Mouse (Mus musculus): ENCODE results near the gene Axl. TPM values are rescaled to one million over a fixed set of nuclear protein-coding genes. Genes with fewer than 3 reads are reported as not detected.
A peak's percentile ranks its signal among the peaks of the same experiment; 100 is the strongest.

Axl gene
- polyA plus RNA-seq, 1 experiment from 2014 or later = 38.9 TPM

DNA sequence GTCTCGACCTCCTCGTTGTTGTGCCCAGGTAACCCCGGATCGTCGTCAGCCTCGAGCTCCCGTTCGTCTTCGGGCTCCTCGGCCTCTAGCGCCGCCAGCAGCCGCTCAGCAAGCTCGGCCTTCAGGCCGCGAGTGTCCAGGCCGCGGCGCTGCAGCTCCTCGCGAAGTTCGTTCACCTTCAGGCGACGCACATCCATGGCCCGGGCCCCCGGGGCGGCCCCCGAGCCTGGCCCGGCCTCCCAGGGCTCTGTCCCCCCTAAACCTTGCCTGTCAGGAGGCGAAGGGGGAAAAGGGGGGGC lies 34.1 kb downstream of the Axl start:
- Histone ChIP-seq H3K4me3 (ENCODE audit: control insufficient read depth in 1 of 2, insufficient read depth in 1 of 2, low read depth in 1 of 2, low read length in 2 of 2) (peak overlapping the region; percentile 89 to 93), H3K9me3 (ENCODE audit: control insufficient read depth, low read length) (no peaks in the 10 kb centered on the region), H3K4me2 (ENCODE audit: low read length) (peak overlapping the region; percentile 98), H3K4me1 (ENCODE audit: control insufficient read depth in 2 of 2, insufficient read depth in 2 of 2, low read length in 2 of 2) (peaks cover 4 to 23% of the 10 kb centered on the region in 2 experiments; a peak in 3 of 4 replicates), H3K36me3 (ENCODE audit: control insufficient read depth, insufficient read depth, low read length) (peaks cover 36% of the 10 kb centered on the region), H3K27me3 (ENCODE audit: control insufficient read depth, insufficient read depth, low read length) (no peaks in the 10 kb centered on the region), H3K27ac (replicated peaks in 1 of 2; ENCODE audit: control insufficient read depth in 1 of 2, insufficient read depth in 1 of 2, low read depth in 2 of 2, low read length in 2 of 2) (peak overlapping the region; percentile 96 to 97), H3K9ac (ENCODE audit: low read length) (peak overlapping the region; percentile 98)
- ATAC-seq (ENCODE audit: insufficient number of reproducible peaks, insufficient read depth, low FRiP score, low read depth) = no peak
- WGBS = 0% methylated on average over 30 of the region's 30 CpGs

DNA sequence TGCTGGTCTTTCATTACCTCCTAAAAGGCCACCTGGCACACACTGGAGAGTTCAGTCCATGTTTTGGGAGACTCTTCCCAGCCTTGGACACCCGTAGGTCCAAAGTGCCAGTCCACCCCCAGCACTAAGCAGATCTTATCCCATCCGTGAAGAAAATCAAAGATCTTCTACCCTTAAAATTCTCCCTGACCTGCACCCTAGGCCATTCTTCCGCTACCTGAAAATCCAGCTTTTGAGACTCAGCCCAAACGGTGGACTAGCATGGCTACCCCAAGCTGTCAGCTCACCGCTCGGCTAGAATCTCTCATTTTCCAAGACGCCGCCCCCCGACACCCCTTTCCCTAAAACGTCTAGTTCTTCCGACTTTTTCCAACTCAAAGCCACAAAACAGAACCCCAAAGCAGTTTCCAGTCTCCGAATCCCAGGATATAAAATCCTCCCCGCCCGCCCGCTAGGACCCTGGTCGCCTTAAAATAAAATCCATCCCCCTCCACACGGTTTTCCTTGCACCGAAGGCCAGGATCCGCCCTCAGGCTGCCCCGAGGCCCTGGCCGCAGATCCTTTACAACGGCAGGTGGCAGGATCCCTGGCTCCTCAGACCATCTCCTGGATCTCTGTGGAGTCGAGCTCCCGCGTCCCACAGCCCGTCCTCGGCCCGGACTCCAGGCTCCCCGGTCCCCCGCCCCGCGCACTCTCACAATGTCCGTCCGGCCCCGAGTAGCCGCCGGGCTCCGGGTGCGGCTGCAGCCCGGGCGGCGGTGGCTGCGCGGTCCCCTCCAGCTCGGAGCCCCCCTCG lies 34.7 kb downstream of the Axl start:
- ATAC-seq (ENCODE audit: insufficient number of reproducible peaks, insufficient read depth, low FRiP score, low read depth) = peak; percentile 10; the same call in 1 of the 2 replicates
- Histone ChIP-seq H3K9me3 (ENCODE audit: control insufficient read depth, low read length) (no peaks in the 10 kb centered on the region), H3K9ac (ENCODE audit: low read length) (peak overlapping the region; percentile 98), H3K36me3 (ENCODE audit: control insufficient read depth, insufficient read depth, low read length) (peaks cover 41% of the 10 kb centered on the region), H3K4me3 (ENCODE audit: control insufficient read depth in 1 of 2, insufficient read depth in 1 of 2, low read depth in 1 of 2, low read length in 2 of 2) (peak overlapping the region; percentile 89 to 93), H3K4me2 (ENCODE audit: low read length) (peak overlapping the region; percentile 98), H3K4me1 (ENCODE audit: control insufficient read depth in 2 of 2, insufficient read depth in 2 of 2, low read length in 2 of 2) (peaks cover 4 to 23% of the 10 kb centered on the region in 2 experiments; a peak in 3 of 4 replicates), H3K27ac (replicated peaks in 1 of 2; ENCODE audit: control insufficient read depth in 1 of 2, insufficient read depth in 1 of 2, low read depth in 2 of 2, low read length in 2 of 2) (peak overlapping the region; percentile 96 to 97), H3K27me3 (ENCODE audit: control insufficient read depth, insufficient read depth, low read length) (no peaks in the 10 kb centered on the region)
- under 1% methylated on average over 45 of the region's 46 CpGs for WGBS

DNA sequence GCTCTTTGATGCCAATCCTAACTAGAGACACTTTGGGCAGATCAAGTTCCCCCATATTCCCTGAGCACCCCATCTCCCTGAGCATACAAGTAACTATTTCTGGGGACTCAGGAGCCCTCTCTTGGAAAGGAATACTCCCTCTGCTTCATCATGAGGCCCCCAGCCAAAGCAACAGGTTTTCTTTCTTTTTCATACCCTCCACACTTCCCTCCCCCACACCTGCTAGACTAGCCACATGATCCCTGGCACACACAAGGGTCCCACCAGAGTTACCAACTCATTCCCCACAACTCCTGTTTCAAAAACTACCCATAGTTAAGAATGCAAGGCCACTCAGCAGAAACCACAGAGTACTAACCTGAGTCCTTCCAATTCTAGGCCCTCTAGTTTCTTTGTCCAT lies 35.4 kb downstream of the Axl start:
- Histone ChIP-seq H3K27ac (replicated peaks in 1 of 2; ENCODE audit: control insufficient read depth in 1 of 2, insufficient read depth in 1 of 2, low read depth in 2 of 2, low read length in 2 of 2) (peak overlapping the region in 1 of 2 experiments; percentile 96; a peak in 1 of 4 replicates), H3K27me3 (ENCODE audit: control insufficient read depth, insufficient read depth, low read length) (no peaks in the 10 kb centered on the region), H3K9me3 (ENCODE audit: control insufficient read depth, low read length) (no peaks in the 10 kb centered on the region), H3K9ac (ENCODE audit: low read length) (peak overlapping the region; percentile 98), H3K36me3 (ENCODE audit: control insufficient read depth, insufficient read depth, low read length) (peaks cover 44% of the 10 kb centered on the region), H3K4me3 (ENCODE audit: control insufficient read depth in 1 of 2, insufficient read depth in 1 of 2, low read depth in 1 of 2, low read length in 2 of 2) (peak overlapping the region; percentile 89 to 93; a peak in 3 of 4 replicates), H3K4me1 (ENCODE audit: control insufficient read depth in 2 of 2, insufficient read depth in 2 of 2, low read length in 2 of 2) (peaks cover 4 to 23% of the 10 kb centered on the region in 2 experiments; a peak in 3 of 4 replicates), H3K4me2 (ENCODE audit: low read length) (peak overlapping the region; percentile 98)
- ATAC-seq (ENCODE audit: insufficient number of reproducible peaks, insufficient read depth, low FRiP score, low read depth) = no peak

DNA sequence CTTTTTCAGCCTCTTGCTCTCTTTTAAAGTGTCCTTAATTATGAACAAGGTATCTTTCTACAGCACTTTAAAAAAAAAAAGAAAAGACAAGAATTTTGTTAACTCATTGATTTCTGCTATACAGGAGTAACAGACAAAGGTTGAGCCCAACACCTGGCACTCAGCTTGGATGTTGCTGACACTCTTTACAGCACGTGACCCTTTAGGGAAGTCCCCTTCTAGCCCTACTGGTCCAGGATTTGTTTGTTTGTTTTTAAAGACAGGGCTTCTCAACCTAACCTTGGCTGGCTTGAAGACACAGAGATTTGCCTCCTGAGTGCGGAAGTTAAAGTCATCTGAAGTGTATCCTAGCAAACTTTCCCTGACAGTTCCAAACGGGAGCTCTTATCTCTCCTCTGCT lies 41.7 kb downstream of the Axl start:
- Histone ChIP-seq H3K27me3 (ENCODE audit: control insufficient read depth, insufficient read depth, low read length) (no peaks in the 10 kb centered on the region), H3K4me1 (ENCODE audit: control insufficient read depth in 2 of 2, insufficient read depth in 2 of 2, low read length in 2 of 2) (peaks cover 0 to 5% of the 10 kb centered on the region in 2 experiments; a peak in 2 of 4 replicates), H3K9me3 (ENCODE audit: control insufficient read depth, low read length) (no peaks in the 10 kb centered on the region), H3K36me3 (ENCODE audit: control insufficient read depth, insufficient read depth, low read length) (peaks cover 100% of the 10 kb centered on the region), H3K4me3 (ENCODE audit: control insufficient read depth in 1 of 2, insufficient read depth in 1 of 2, low read depth in 1 of 2, low read length in 2 of 2) (no peak overlapping the region), H3K4me2 (ENCODE audit: low read length) (no peak overlapping the region), H3K9ac (ENCODE audit: low read length) (no peak overlapping the region), H3K27ac (replicated peaks in 1 of 2; ENCODE audit: control insufficient read depth in 1 of 2, insufficient read depth in 1 of 2, low read depth in 2 of 2, low read length in 2 of 2) (no peak overlapping the region)
- 45% methylated on average over 3 of the region's 3 CpGs for WGBS
- no peak for ATAC-seq (ENCODE audit: insufficient number of reproducible peaks, insufficient read depth, low FRiP score, low read depth)

DNA sequence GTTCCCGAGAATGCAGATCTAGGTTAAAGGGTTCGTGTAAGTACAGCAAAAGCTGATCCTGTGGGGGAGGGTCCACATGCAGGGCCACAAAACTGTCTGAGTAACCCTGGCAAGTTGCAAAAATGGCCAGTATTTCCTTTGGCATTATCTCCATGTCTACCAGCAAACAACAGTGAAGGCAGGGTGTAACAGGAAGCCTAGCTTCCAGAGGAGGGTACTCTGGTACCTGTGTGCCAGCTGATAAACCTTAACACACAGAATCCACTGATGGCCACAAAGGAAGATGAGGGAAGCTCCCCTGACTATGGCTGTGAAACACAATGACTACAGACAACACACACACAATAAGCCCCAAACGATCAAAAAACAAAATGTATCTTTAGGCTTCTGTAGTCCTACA lies 50.2 kb downstream of the Axl start:
- Histone ChIP-seq H3K36me3 (ENCODE audit: control insufficient read depth, insufficient read depth, low read length) (peaks cover 100% of the 10 kb centered on the region), H3K4me3 (ENCODE audit: control insufficient read depth in 1 of 2, insufficient read depth in 1 of 2, low read depth in 1 of 2, low read length in 2 of 2) (no peak overlapping the region), H3K4me2 (ENCODE audit: low read length) (no peak overlapping the region), H3K9me3 (ENCODE audit: control insufficient read depth, low read length) (no peaks in the 10 kb centered on the region), H3K9ac (ENCODE audit: low read length) (no peak overlapping the region), H3K27ac (replicated peaks in 1 of 2; ENCODE audit: control insufficient read depth in 1 of 2, insufficient read depth in 1 of 2, low read depth in 2 of 2, low read length in 2 of 2) (no peak overlapping the region), H3K4me1 (ENCODE audit: control insufficient read depth in 2 of 2, insufficient read depth in 2 of 2, low read length in 2 of 2) (no peaks in the 10 kb centered on the region), H3K27me3 (ENCODE audit: control insufficient read depth, insufficient read depth, low read length) (no peaks in the 10 kb centered on the region)
- ATAC-seq (ENCODE audit: insufficient number of reproducible peaks, insufficient read depth, low FRiP score, low read depth) = no peak
- 96% methylated on average over 3 of the region's 3 CpGs for WGBS

DNA sequence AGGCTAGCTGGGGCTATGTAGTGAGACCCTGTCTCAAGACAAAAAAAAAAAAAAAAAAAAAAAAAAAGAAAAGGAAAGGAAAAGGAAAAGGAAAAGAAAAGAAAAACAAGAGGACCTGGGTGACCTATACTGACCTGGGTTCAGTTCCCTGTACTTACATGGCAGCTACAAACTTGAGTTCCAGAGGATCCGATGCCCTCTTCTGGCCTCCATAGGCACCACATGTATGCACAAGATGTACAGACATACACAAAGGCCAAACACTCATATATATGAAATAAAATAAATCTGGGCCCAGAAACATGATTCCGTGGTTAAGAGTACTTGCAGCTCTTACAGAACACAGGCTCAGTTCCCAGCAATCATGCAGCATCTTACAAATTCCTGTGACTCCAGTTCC lies 51.6 kb downstream of the Axl start:
- no peak for ATAC-seq (ENCODE audit: insufficient number of reproducible peaks, insufficient read depth, low FRiP score, low read depth)
- no peaks in the 10 kb centered on the region for H3K27me3 ChIP-seq (ENCODE audit: control insufficient read depth, insufficient read depth, low read length)

DNA sequence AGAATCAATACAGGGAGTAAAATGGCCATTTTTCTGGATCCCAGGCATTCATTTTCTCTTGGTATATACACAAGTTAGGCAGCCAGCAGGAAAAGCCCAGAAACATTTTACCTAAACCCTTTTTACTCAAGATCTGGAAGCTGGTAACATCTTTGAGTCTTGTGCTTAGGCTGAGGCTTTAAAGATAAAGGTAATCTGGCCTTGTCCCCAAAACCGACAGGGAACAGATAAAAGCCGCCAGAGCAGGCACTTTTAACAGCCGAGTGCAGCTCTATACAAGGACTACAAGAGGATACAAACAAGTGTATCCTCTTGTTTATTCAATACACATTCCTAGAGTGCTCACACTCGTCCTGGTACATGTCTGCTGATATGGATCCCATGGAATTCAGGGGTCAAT lies 53.5 kb downstream of the Axl start:
- H3K4me1 ChIP-seq (ENCODE audit: control insufficient read depth in 2 of 2, insufficient read depth in 2 of 2, low read length in 2 of 2) = peaks cover 0 to 3% of the 10 kb centered on the region in 2 experiments; a peak in 1 of 4 replicates
- H3K36me3 ChIP-seq (ENCODE audit: control insufficient read depth, insufficient read depth, low read length) = peaks cover 98% of the 10 kb centered on the region
- no peak for ATAC-seq (ENCODE audit: insufficient number of reproducible peaks, insufficient read depth, low FRiP score, low read depth)
- no peaks in the 10 kb centered on the region for H3K27me3 ChIP-seq (ENCODE audit: control insufficient read depth, insufficient read depth, low read length)
- no peak overlapping the region for H3K4me3 ChIP-seq (ENCODE audit: control insufficient read depth in 1 of 2, insufficient read depth in 1 of 2, low read depth in 1 of 2, low read length in 2 of 2)
- no peaks in the 10 kb centered on the region for H3K9me3 ChIP-seq (ENCODE audit: control insufficient read depth, low read length)
- no peak overlapping the region for H3K4me2 ChIP-seq (ENCODE audit: low read length)
- 22% methylated on average over 4 of the region's 4 CpGs for WGBS
- no peak overlapping the region for H3K9ac ChIP-seq (ENCODE audit: low read length)
- H3K27ac ChIP-seq (replicated peaks in 1 of 2; ENCODE audit: control insufficient read depth in 1 of 2, insufficient read depth in 1 of 2, low read depth in 2 of 2, low read length in 2 of 2) = no peak overlapping the region

More for the DNA sequence above, 51.6 kb downstream of the Axl start:
- Histone ChIP-seq H3K4me1 (ENCODE audit: control insufficient read depth in 2 of 2, insufficient read depth in 2 of 2, low read length in 2 of 2) (no peaks in the 10 kb centered on the region), H3K4me2 (ENCODE audit: low read length) (no peak overlapping the region), H3K9me3 (ENCODE audit: control insufficient read depth, low read length) (no peaks in the 10 kb centered on the region), H3K9ac (ENCODE audit: low read length) (no peak overlapping the region), H3K4me3 (ENCODE audit: control insufficient read depth in 1 of 2, insufficient read depth in 1 of 2, low read depth in 1 of 2, low read length in 2 of 2) (no peak overlapping the region), H3K36me3 (ENCODE audit: control insufficient read depth, insufficient read depth, low read length) (peaks cover 100% of the 10 kb centered on the region), H3K27ac (replicated peaks in 1 of 2; ENCODE audit: control insufficient read depth in 1 of 2, insufficient read depth in 1 of 2, low read depth in 2 of 2, low read length in 2 of 2) (no peak overlapping the region)
- WGBS = 98% methylated on average over 2 of the region's 2 CpGs

Measured in heart, embryonic 14.5 days (tissue).